Mouse (Mus musculus): ENCODE data around the gene S100a9.

GRCm38 (mm10) chr3:90652878-90653508 is 42.5 kb downstream of the S100a9 start:
- TF ChIP-seq TBP (IDR thresholded peaks at IDR 0.05; ENCODE audit: low read depth, low read length) (no peak), CTCF (IDR thresholded peaks at IDR 0.05 in 2 of 3, conservative IDR thresholded peaks at IDR 0.05 in 1 of 3; ENCODE audit: control insufficient read depth in 1 of 3, insufficient read depth in 1 of 3, low read depth in 2 of 3, low read length in 3 of 3, poor library complexity in 1 of 3, severe bottlenecking in 1 of 3) (peak; percentile 71 to 92 (median 88)), TCF12 (IDR thresholded peaks at IDR 0.05; ENCODE audit: low read depth, low read length) (no peak), MAX (IDR thresholded peaks at IDR 0.05; ENCODE audit: low read length) (no peak), POLR2AphosphoS2 (IDR thresholded peaks at IDR 0.05; ENCODE audit: low read length) (no peak), POLR2A (IDR thresholded peaks at IDR 0.05; ENCODE audit: control insufficient read depth in 1 of 2, insufficient read depth in 1 of 2, low read depth in 1 of 2, low read length in 2 of 2, poor library complexity in 1 of 2) (no peak), HCFC1 (IDR thresholded peaks at IDR 0.05; ENCODE audit: low read depth, low read length) (no peak), EP300 (IDR thresholded peaks at IDR 0.05; ENCODE audit: low read depth in 1 of 2, low read length in 2 of 2) (no peak), GABPA (IDR thresholded peaks at IDR 0.05; ENCODE audit: low read depth, low read length) (no peak), ZKSCAN1 (IDR thresholded peaks at IDR 0.05; ENCODE audit: low read depth, low read length) (no peak), ZNF384 (IDR thresholded peaks at IDR 0.05; ENCODE audit: low read depth, low read length) (no peak), BHLHE40 (IDR thresholded peaks at IDR 0.05; ENCODE audit: borderline replicate concordance, low read depth, low read length) (no peak)
